Mouse (Mus musculus) stomach, postnatal 0 days (tissue): ENCODE measurements around the gene Kank1.

Source experiments
- CTCF ChIP-seq: IDR thresholded peaks from 2 replicates; pipeline ENCODE4 v1.5.1; 2016; ENCODE audit warnings: antibody characterized with exemption, low read depth, mild to moderate bottlenecking, moderate library complexity
- EP300 ChIP-seq: optimal IDR thresholded peaks from 2 replicates; pipeline ENCODE3; 2016; ENCODE audit warnings: antibody characterized with exemption

DNA sequence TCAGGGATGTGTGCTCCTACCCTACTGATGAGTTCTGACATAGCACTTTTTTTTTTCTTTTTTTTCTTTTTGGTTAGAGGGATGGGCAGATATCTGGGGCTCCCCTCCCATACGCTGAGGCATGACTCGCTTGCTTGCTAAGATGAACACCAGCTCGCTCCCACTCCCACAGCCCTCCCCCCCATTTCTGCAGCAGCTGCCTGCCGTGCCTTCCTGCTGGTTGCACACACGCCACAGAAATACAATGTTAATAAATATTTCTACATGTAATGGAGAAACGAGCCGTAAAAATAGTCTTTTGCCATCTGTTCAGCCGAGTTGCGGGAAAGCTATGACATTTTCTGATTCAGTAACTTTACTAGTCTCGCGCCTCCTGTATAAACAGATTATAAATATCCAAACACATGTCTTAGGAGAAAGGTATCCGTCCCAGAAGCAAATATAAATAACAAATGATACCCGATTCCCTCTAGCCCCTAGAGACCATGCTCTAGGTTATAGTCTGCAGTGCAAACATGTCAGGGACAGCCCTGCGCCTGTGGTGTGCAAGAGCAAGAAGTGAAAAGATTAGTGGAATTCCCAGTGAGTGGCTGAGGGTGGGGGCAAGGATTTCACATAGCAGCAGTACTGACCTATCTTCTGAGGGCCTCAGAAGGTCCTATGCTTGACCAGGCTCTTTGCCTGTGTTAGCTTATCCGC lies 114.6 kb downstream of the Kank1 start:
- no peak for TF ChIP-seq CTCF
- TF ChIP-seq EP300, result no peak
